Mouse (Mus musculus) lung, postnatal 0 days (tissue): ENCODE data around the gene Map3k7.

ENCODE experiments used
- CTCF ChIP-seq: IDR thresholded peaks from 2 replicates; pipeline ENCODE4 v1.5.1; 2016; ENCODE audit warnings: antibody characterized with exemption, mild to moderate bottlenecking
- EP300 ChIP-seq: IDR thresholded peaks from 2 replicates; pipeline ENCODE4 v1.6.1; 2016; ENCODE audit warnings: antibody characterized with exemption, mild to moderate bottlenecking, control low read depth

GRCm38 (mm10) chr4:32008095-32008494, 44.2 kb downstream of the Map3k7 start:
- no peak for TF ChIP-seq CTCF
- TF ChIP-seq EP300 = no peak
